Mouse (Mus musculus): ENCODE data around the gene Gfod1. TPM values are rescaled to one million over a fixed set of nuclear protein-coding genes. Genes with fewer than 3 reads are reported as not detected.

Gfod1 gene
- polyA plus RNA-seq, 1 experiment = 4.3 TPM

DNA sequence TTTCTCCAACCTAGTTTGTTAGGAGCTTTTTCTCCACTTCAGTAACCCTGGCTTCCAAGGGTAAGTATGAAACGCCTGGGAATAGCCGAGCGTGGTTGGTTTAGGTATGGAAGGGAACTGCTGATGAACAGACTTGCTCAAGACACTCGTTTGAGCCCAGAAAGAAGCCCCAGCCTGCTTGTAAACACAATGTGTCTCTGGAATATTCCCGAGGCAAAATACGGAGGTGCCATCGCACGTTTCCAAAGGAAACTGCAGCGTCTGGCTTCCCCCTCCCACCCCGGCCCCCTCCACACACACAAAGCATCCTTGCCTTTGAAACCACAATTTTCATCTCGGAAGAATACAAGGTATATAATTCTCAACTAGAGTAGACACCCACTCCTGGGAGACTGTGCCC, 1.7 kb downstream of the Gfod1 start:
- H3K4me3 ChIP-seq (ENCODE audit: control insufficient read depth, insufficient read depth, low read length) = no peak overlapping the region
- H3K27ac ChIP-seq (ENCODE audit: control insufficient read depth, insufficient read depth, low read length) = no peak overlapping the region
- TF ChIP-seq CTCF (IDR thresholded peaks at IDR 0.05; ENCODE audit: borderline replicate concordance, control insufficient read depth, extremely low read depth, insufficient read depth, low read length, poor library complexity) = no peak
- no peaks in the 10 kb centered on the region for H3K27me3 ChIP-seq (ENCODE audit: control insufficient read depth, insufficient read depth, low read length)
- H3K36me3 ChIP-seq (ENCODE audit: control insufficient read depth, insufficient read depth, low read length) = no peaks in the 10 kb centered on the region
- peaks cover 26% of the 10 kb centered on the region for H3K4me1 ChIP-seq (replicated peaks; ENCODE audit: control insufficient read depth, insufficient read depth, low read length)
- DNase-seq = no peak
- WGBS = 15% methylated on average over 11 of the region's 11 CpGs

DNA sequence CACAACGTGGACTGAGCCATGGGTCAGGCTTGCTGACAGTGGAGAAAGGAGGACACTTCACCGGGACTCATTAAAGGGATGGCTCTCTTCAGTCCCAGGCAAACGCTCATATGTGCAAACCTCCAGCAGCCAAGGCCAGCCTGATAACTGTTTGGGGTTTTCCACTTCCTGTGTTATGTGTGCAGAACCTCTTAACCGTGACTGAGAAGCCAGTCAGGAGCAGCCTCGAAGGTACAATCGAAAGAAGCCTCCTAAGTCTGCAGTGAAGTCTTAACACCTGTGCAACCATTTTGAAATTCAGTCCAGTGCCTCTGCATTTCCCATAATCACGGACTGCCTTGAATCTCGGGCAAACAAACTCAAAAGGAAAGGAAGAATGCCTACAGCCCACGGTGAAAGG, 3.1 kb downstream of the Gfod1 start:
- Histone ChIP-seq H3K27ac (ENCODE audit: control insufficient read depth, insufficient read depth, low read length) (no peak overlapping the region), H3K36me3 (ENCODE audit: control insufficient read depth, insufficient read depth, low read length) (no peaks in the 10 kb centered on the region), H3K27me3 (ENCODE audit: control insufficient read depth, insufficient read depth, low read length) (no peaks in the 10 kb centered on the region), H3K4me3 (ENCODE audit: control insufficient read depth, insufficient read depth, low read length) (no peak overlapping the region), H3K4me1 (replicated peaks; ENCODE audit: control insufficient read depth, insufficient read depth, low read length) (peaks cover 26% of the 10 kb centered on the region)
- TF ChIP-seq CTCF (IDR thresholded peaks at IDR 0.05; ENCODE audit: borderline replicate concordance, control insufficient read depth, extremely low read depth, insufficient read depth, low read length, poor library complexity) = no peak
- TF ChIP-seq POLR2A (IDR thresholded peaks at IDR 0.05; ENCODE audit: control insufficient read depth, extremely low read depth, insufficient read depth, low read length, poor library complexity) = no peak
- WGBS = 2% methylated on average over 9 of the region's 9 CpGs
- peak; percentile 41 for DNase-seq

DNA sequence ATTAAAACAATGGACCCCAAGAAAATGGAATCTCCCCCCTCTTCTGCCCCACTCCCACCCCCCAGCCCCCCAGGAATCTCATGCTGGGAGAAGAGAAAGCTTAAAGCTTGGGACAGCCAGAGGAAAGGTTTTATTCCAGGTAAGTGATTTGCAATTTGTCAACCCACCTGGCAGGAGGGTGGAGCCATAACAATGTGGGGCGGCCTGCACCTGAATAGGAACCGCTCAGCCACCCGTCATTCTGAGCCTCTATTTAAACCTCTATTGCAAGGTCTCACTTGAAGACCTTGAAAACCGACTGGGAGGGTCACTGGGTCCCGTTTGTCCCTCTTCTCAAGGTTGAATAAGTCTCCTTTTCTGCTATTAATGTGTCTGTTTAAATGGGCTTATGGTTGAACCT, 3.6 kb downstream of the Gfod1 start:
- 74% methylated on average over 5 of the region's 5 CpGs for WGBS
- H3K4me3 ChIP-seq (ENCODE audit: control insufficient read depth, insufficient read depth, low read length) = no peak overlapping the region
- no peak for TF ChIP-seq POLR2A (IDR thresholded peaks at IDR 0.05; ENCODE audit: control insufficient read depth, extremely low read depth, insufficient read depth, low read length, poor library complexity)
- TF ChIP-seq CTCF (IDR thresholded peaks at IDR 0.05; ENCODE audit: borderline replicate concordance, control insufficient read depth, extremely low read depth, insufficient read depth, low read length, poor library complexity) = no peak
- H3K36me3 ChIP-seq (ENCODE audit: control insufficient read depth, insufficient read depth, low read length) = no peaks in the 10 kb centered on the region
- no peak overlapping the region for H3K27ac ChIP-seq (ENCODE audit: control insufficient read depth, insufficient read depth, low read length)
- DNase-seq = no peak
- H3K4me1 ChIP-seq (replicated peaks; ENCODE audit: control insufficient read depth, insufficient read depth, low read length) = peaks cover 26% of the 10 kb centered on the region
- H3K27me3 ChIP-seq (ENCODE audit: control insufficient read depth, insufficient read depth, low read length) = no peaks in the 10 kb centered on the region

DNA sequence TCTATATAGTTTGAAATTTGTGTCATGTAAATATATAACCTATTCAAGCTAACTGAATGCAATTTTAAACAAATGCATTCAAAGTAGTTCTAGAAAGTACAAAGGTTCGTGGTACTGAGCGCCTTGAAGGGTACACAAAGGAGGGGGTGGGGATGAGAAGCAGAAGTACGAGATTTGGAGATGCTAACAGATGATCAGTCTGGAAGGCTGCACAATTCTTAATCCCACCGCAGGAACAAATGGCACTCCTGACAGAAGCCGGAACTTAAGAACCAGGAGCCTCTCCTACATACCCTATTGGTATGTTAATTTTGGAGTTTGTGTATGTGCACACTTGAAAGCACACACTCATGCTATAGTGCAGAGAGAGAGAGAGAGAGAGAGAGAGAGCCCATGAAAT, 4.8 kb downstream of the Gfod1 start:
- H3K27ac ChIP-seq (ENCODE audit: control insufficient read depth, insufficient read depth, low read length) = no peak overlapping the region
- no peaks in the 10 kb centered on the region for H3K27me3 ChIP-seq (ENCODE audit: control insufficient read depth, insufficient read depth, low read length)
- H3K4me1 ChIP-seq (replicated peaks; ENCODE audit: control insufficient read depth, insufficient read depth, low read length) = peaks cover 20% of the 10 kb centered on the region
- WGBS = 83% methylated on average over 5 of the region's 5 CpGs
- H3K36me3 ChIP-seq (ENCODE audit: control insufficient read depth, insufficient read depth, low read length) = no peaks in the 10 kb centered on the region
- DNase-seq = no peak
- TF ChIP-seq POLR2A (IDR thresholded peaks at IDR 0.05; ENCODE audit: control insufficient read depth, extremely low read depth, insufficient read depth, low read length, poor library complexity) = no peak
- no peak for TF ChIP-seq CTCF (IDR thresholded peaks at IDR 0.05; ENCODE audit: borderline replicate concordance, control insufficient read depth, extremely low read depth, insufficient read depth, low read length, poor library complexity)
- H3K4me3 ChIP-seq (ENCODE audit: control insufficient read depth, insufficient read depth, low read length) = no peak overlapping the region

DNA sequence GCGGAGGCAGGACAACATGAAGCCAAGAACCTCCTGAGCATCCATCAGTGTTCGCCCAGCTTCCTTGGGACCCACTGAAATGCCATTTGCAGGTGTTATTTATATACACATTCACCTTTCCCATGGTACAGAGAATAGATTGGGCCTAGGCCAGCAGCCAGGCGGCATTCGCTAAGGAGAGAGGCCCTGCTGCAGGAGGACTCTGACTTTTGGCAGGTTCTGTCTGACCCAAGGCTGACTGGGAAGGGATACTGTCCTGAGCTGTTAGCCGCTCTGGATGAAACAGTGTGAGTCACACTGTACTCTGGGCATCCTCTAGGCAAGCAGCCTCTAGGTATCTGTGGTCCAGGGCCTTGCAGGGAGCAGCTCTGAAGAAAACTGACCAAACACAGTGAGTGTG, 6.4 kb downstream of the Gfod1 start:
- no peak for DNase-seq
- Histone ChIP-seq H3K36me3 (ENCODE audit: control insufficient read depth, insufficient read depth, low read length) (no peaks in the 10 kb centered on the region), H3K4me3 (ENCODE audit: control insufficient read depth, insufficient read depth, low read length) (no peak overlapping the region), H3K27me3 (ENCODE audit: control insufficient read depth, insufficient read depth, low read length) (no peaks in the 10 kb centered on the region), H3K4me1 (replicated peaks; ENCODE audit: control insufficient read depth, insufficient read depth, low read length) (peaks cover 14% of the 10 kb centered on the region), H3K27ac (ENCODE audit: control insufficient read depth, insufficient read depth, low read length) (no peak overlapping the region)
- WGBS = over 99% methylated on average over 5 of the region's 5 CpGs
- TF ChIP-seq POLR2A (IDR thresholded peaks at IDR 0.05; ENCODE audit: control insufficient read depth, extremely low read depth, insufficient read depth, low read length, poor library complexity) (no peak), CTCF (IDR thresholded peaks at IDR 0.05; ENCODE audit: borderline replicate concordance, control insufficient read depth, extremely low read depth, insufficient read depth, low read length, poor library complexity) (no peak)

DNA sequence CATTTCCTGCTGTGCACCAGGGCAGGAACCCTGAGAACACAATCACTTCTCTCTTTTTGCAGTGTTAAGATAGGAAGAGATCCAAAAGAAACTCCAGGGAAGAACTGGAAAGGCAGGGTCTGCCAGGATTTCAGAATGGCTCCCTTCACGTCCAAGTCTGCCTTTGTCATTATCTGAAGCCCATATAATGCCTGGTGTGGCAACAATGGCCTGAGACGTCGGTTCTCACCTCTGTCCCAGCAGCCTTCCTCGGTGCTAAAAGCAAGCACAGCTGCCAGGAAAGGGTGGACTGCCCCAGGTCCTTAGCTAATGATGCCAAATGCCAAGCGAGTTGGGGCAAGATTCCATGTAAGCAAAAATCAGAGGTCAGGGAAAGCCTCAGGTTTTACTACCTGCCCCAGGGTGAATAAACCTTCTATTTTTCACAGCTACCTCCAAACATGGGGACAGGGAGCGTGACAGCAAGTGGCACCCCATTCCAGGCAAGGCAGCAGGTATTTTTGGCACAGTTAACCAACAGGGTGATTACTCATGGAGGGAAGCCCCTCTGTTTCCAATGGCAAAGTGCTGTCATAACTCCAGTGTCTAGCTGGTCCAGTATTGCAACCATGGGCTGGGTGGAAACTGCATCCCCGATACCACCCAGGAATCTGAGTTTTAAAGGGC, 7.7 kb downstream of the Gfod1 start:
- TF ChIP-seq POLR2A (IDR thresholded peaks at IDR 0.05; ENCODE audit: control insufficient read depth, extremely low read depth, insufficient read depth, low read length, poor library complexity) (no peak), CTCF (IDR thresholded peaks at IDR 0.05; ENCODE audit: borderline replicate concordance, control insufficient read depth, extremely low read depth, insufficient read depth, low read length, poor library complexity) (no peak)
- WGBS = 83% methylated on average over 7 of the region's 7 CpGs
- DNase-seq = no peak
- no peak overlapping the region for H3K27ac ChIP-seq (ENCODE audit: control insufficient read depth, insufficient read depth, low read length)
- no peak overlapping the region for H3K4me3 ChIP-seq (ENCODE audit: control insufficient read depth, insufficient read depth, low read length)
- peaks cover 7% of the 10 kb centered on the region for H3K4me1 ChIP-seq (replicated peaks; ENCODE audit: control insufficient read depth, insufficient read depth, low read length)
- no peaks in the 10 kb centered on the region for H3K36me3 ChIP-seq (ENCODE audit: control insufficient read depth, insufficient read depth, low read length)
- H3K27me3 ChIP-seq (ENCODE audit: control insufficient read depth, insufficient read depth, low read length) = no peaks in the 10 kb centered on the region

DNA sequence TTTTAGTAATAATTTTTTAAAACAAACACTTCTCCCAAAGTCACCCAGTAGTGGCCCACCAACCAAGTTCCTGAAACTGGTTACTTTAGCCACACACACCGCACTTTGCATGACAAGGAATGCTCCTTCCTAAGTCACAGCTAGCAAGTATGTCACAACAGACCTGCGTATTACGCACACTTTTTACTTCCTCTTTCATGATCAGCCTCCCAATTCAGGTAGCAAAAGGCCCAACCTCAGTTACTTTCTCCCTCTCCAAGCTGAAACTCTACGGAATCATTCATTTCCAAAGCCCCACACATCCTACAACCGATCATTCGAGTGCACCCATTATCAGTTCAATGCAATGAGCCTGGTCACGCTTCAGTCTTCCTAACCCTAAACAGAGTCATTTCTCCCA, 8.3 kb downstream of the Gfod1 start:
- DNase-seq = no peak
- Histone ChIP-seq H3K4me1 (replicated peaks; ENCODE audit: control insufficient read depth, insufficient read depth, low read length) (peaks cover under 1% of the 10 kb centered on the region), H3K4me3 (ENCODE audit: control insufficient read depth, insufficient read depth, low read length) (no peak overlapping the region), H3K27ac (ENCODE audit: control insufficient read depth, insufficient read depth, low read length) (no peak overlapping the region), H3K27me3 (ENCODE audit: control insufficient read depth, insufficient read depth, low read length) (no peaks in the 10 kb centered on the region), H3K36me3 (ENCODE audit: control insufficient read depth, insufficient read depth, low read length) (no peaks in the 10 kb centered on the region)
- WGBS = 53% methylated on average over 7 of the region's 7 CpGs
- TF ChIP-seq CTCF (IDR thresholded peaks at IDR 0.05; ENCODE audit: borderline replicate concordance, control insufficient read depth, extremely low read depth, insufficient read depth, low read length, poor library complexity) (no peak), POLR2A (IDR thresholded peaks at IDR 0.05; ENCODE audit: control insufficient read depth, extremely low read depth, insufficient read depth, low read length, poor library complexity) (no peak)
